Mouse (Mus musculus) heart, postnatal 4 days (tissue): ENCODE data around the gene Ccdc71. TPM values are rescaled to one million over a fixed set of nuclear protein-coding genes. Genes with fewer than 3 reads are reported as not detected.
A peak's percentile ranks its signal among the peaks of the same experiment; 100 is the strongest.

Source experiments
- DNase-seq: peaks from one replicate; pipeline ENCODE4 v3.0.0; 2021
- total RNA-seq, 2 experiments: library from RNA; stranded (reverse); gene quantifications; 2 replicates each; pipeline ENCODE4 v1.2.3; 2021

The Ccdc71 gene
- total RNA-seq, 2 experiments from 2014 or later = 27.0 to 28.4 TPM

DNA sequence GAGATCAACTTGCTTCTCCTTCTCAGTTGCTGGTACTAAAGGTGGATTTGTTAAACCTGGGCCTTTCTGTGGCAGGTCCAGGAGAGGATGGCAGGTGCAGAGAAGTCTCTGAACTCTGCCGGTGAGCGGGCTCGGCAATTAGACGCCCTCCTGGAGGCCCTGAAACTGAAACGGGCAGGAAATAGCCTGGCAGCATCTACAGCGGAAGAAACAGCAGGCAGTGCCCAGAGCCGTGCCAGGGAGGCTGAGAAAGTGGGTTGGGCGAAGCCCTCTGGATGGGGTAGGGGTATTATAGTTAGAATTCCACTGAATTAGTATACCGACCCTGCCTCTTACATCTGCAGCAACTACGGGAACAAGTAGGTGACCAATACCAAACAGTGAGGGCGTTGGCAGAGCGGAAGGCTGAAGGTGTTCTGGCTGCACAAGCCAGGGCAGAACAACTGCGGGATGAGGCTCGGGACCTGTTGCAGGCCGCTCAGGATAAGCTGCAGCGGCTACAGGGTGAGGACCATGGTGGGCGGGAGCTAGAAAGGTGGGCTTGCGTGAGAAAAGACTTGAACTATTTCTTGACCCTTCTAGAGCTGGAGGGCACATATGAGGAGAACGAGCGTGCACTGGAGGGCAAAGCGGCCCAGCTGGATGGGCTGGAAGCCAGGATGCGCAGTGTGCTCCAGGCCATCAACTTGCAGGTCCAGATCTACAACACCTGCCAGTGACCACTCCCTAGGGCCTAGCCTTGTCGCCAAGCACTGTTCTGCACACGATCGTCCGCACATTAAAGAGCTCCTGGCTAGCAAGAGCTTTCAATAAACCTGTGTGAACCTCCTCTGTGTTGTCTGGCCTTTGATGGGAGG lies 29.6 kb downstream of the Ccdc71 start:
- no peak for DNase-seq

DNA sequence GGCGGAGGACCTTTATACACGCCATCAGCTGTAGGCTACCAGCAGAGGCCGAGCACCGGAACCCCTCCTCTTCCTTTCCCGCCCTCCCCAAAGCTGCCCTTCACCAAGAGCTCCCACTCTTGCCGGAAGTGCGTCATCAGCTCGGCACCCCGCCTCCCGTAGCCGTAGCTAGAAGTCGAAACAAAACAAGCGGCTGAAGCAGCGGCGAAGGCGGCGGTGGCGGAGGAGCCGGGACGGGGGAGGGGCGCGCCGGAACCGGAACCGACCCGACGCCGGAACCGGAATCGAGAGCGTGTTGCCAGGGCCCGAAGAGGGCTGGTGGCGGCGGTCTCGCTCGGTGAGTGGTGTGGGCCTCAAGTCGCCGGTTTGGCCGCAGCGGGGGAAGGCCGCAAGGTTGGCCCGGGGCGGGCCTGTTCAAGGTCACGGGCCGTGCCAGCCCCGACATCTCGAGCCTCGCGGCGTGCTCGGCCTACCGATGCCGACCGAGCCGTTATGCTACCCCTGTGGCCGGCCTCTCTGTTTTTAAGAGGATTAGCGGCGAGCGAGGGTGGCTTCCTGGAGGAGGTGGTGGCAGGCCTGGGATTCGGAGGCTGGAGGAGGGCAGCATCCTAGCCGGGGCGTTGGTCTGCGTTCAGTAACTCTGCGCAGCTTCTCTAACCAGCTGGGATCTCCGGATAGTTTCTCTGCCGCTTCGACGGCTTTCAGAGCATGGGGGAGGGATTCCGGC lies 30.4 kb downstream of the Ccdc71 start, which contains the start of gene Usp19:
Gene Usp19, plus strand, starts transcription at position 44 of the 727 bp plus-strand sequence.
- DNase-seq = peak; percentile 96

DNA sequence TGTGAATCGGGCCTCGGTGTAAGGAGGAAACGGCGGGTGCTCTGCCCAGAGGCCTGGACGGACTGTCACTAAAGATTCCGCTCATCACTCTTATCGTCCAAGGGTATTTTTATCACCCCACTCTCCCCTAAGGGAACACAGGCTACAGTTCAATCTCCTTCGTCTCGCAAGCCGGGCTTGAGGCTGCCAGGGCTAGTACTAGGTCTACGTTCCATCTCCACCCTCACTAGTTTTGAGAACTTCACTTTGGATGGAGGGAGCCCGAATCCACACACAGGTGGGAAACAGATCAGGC lies 30.9 kb downstream of the Ccdc71 start:
- DNase-seq = no peak

DNA sequence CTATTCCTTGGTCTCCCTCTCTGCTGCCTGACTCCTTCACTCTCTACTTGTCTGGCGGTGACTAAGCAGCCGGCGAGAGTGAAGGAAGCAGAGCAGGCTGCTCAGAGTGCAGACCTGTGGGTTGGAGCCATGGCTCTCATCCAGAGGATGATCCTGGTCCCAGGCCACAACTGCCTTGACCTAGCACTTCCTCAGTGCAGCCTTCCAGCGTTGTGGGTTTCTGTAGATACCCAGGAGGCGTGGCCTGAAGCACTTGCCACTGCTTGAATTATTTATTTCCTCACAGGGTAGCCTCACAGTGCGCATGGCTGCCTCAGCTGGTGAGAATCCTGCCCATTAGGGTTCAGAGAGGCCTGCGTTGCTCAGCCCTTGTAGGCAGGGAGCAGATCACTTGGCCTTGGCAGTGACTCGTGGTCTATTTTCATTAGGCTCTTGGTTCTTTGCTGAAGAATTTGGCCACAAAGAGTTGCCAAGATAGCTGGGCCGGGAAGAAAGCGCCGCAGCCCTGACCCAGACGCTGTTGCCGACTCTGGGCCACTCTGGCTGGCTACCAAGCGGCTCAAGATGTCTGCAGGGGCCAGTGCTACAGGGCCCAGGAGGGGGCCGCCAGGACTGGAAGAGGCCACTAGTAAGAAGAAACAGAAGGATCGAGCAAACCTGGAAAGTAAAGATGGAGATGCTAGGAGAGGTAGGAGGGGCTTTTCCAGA lies 31.9 kb downstream of the Ccdc71 start:
- DNase-seq = no peak

DNA sequence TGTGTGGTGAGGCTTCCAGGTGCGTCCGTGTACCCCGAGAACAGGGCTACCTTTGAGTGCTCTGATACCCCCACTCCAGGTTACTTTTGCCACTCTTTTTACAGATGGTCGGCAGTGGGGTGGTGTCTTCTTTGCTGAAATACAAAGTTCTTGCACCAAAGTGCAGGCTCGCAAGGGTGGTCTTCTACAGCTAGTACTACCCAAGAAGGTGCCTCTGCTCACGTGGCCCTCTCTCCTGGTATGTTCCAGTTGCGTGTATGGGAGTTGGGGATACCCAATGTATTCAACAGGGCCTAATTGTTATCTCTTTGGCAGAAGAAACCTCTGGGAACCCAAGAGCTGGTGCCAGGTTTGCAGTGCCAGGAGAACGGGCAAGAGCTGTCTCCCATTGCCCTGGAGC lies 32.9 kb downstream of the Ccdc71 start:
- DNase-seq = no peak

GRCm38 (mm10) chr9:108494146-108494825 lies 34.0 kb downstream of the Ccdc71 start:
- no peak for DNase-seq

DNA sequence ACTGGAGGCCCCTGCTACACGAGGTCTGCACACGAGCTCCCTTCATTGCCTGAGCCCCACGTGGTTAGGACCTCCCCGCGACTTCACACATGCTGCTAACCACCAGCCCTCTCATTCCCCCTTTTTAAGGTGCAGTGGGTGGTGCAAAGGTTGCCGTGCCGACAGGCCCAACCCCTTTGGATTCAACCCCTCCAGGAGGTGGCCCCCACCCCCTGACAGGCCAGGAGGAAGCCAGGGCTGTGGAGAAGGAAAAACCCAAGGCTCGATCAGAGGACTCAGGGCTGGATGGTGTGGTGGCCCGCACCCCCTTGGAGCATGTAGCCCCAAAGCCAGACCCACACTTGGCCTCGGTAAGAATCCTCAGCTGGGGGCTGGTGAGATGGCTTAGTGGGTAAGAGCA lies 34.6 kb downstream of the Ccdc71 start:
- no peak for DNase-seq

DNA sequence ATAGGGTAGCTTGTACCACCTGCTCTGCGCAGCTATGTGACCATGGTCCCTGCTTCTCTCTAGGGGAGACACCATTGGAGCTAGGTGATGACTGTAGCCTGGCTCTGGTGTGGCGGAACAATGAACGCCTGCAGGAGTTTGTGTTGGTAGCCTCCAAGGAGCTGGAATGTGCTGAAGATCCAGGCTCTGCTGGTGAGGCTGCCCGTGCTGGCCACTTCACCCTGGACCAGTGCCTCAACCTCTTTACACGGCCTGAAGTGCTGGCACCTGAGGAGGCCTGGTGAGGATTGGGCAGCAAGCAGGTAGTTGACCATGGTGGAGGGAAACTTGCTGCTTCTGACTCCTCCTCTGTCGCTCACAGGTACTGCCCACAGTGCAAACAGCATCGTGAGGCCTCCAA lies 38.9 kb downstream of the Ccdc71 start:
- DNase-seq = no peak

GRCm38 (mm10) chr9:108499943-108500342 lies 39.6 kb downstream of the Ccdc71 start:
- no peak for DNase-seq

DNA sequence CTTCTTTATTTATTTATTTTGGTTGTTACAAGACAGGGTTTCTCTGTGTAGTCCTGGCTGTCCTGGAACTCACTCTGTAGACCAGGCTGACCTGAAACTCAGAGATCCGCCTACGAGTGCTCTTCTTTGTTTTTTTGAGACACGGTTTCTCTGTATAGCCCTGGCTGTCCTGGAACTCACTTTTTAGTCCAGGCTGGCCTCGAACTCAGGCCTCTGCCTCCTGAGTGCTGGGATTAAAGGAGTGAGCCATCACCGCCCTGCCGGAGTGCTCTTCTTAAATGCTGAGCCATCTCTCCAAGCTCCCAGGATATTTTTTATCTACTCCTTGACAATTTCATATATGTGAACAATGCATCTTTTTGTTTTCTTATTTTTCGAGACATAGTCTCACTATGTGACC lies 46.6 kb downstream of the Ccdc71 start:
- no peak for DNase-seq

DNA sequence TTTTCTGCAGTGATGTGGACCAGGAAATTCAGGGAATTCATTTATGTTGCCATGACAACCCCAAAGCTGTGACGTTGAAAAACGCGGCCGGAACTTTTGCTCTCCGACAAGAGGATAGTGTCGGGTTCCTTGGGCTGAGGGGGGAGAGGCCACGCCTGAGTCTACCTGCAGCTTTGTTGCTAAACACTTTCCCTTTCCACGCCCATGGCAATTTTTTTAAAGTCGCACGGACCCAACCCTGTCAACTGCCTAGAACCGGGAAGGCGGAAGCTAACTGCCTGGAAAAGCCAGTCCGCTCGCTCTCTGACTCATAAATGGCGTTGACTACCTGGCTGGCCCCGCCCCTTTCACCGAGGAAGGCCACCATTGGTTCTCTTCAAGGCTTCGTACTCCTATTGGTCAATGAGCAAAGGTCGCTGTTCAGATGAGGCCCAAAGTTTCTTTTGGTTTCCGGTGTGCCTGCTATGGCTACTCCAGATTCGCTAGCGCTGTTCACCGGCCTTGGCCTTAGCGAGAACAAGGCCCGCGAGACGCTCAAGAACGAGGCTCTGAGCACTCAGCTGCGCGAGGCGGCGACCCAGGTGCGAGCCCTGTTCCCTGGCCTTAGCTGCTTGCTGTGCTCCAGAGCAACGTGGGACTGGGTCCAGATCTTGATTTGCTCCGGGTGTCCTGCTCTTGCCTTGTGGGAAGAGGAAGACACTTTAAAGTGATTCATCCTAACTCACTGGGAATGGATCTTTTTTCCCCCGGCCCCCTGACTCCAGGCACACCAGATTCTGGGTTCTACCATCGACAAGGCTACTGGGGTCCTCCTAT lies 47.5 kb downstream of the Ccdc71 start, which contains the start of gene Qars:
Gene Qars, plus strand, starts transcription at position 88 of the 816 bp plus-strand sequence.
- peak; percentile 94 for DNase-seq

DNA sequence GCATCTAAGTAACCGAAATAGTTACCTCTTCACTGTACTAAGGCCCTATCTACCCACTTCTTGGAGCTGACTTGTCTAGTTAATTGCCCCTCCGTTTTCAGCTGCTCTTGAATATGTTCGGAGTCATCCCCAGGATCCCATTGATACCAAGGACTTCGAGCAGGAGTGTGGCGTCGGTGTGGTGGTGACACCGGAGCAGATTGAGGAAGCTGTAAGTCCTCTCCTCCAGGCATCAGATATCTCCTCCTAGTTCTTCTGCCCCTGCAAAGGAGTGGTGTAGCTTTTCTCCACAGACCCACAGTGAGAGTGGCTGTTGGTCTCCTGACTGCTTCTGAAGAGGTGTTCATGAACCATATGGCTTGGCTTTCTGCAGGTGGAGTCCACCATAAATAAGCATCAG lies 48.4 kb downstream of the Ccdc71 start:
- DNase-seq = no peak

Other genes starting within 250 kb of the Ccdc71 start
- 100 to 1,000 TPM; 307 to 326 TPM for gene Dag1, start 196.6 kb upstream of the Ccdc71 start, total RNA-seq
- gene Nicn1, start 170.1 kb upstream of the Ccdc71 start, total RNA-seq = 10 to 100 TPM; 19.3 to 21.2 TPM
- 1 to 10 TPM; 3.6 to 6.0 TPM for gene Amt, start 163.7 kb upstream of the Ccdc71 start, total RNA-seq
- 100 to 1,000 TPM; 341 to 348 TPM for gene Rhoa, start 154.4 kb upstream of the Ccdc71 start, total RNA-seq
- gene Tcta, start 154.4 kb upstream of the Ccdc71 start, total RNA-seq = 10 to 100 TPM; 15.9 to 19.1 TPM
- gene Gpx1, start 121.6 kb upstream of the Ccdc71 start, total RNA-seq = 100 to 1,000 TPM; 159 to 185 TPM
- 100 to 1,000 TPM; 105 to 108 TPM for gene Usp4, start 112.7 kb upstream of the Ccdc71 start, total RNA-seq
- gene 1700102P08Rik, start 67.7 kb upstream of the Ccdc71 start, total RNA-seq = 1 to 10 TPM in 1 of 2 experiments, under 1 TPM in 1; 0.64 to 1.1 TPM
- under 1 TPM; 0.10 to 0.11 TPM for gene Ccdc36, start 32.0 kb upstream of the Ccdc71 start, total RNA-seq
- not detected for gene BC048562, start 24.0 kb upstream of the Ccdc71 start, total RNA-seq
- 10 to 100 TPM; 43.9 to 45.6 TPM for gene Klhdc8b, start 1.1 kb downstream of the Ccdc71 start, total RNA-seq
- gene Lamb2, start 19.2 kb downstream of the Ccdc71 start, total RNA-seq = 100 to 1,000 TPM; 217 to 229 TPM
- gene Usp19, start 30.1 kb downstream of the Ccdc71 start, total RNA-seq = 100 to 1,000 TPM; 108 to 109 TPM
- 10 to 100 TPM; 75.7 to 83.6 TPM for gene Qars, start 47.2 kb downstream of the Ccdc71 start, total RNA-seq
- 10 to 100 TPM; 93.5 to 94.0 TPM for gene Qrich1, start 56.3 kb downstream of the Ccdc71 start, total RNA-seq
- gene Impdh2, start 99.8 kb downstream of the Ccdc71 start, total RNA-seq = 10 to 100 TPM; 77.5 to 79.6 TPM
- 10 to 100 TPM; 57.0 to 64.2 TPM for gene Ndufaf3, start 106.9 kb downstream of the Ccdc71 start, total RNA-seq
- 10 to 100 TPM; 20.6 to 21.6 TPM for gene Dalrd3, start 109.4 kb downstream of the Ccdc71 start, total RNA-seq
- 10 to 100 TPM; 36.6 to 40.0 TPM for gene Wdr6, start 118.2 kb downstream of the Ccdc71 start, total RNA-seq
- 10 to 100 TPM; 13.2 to 13.4 TPM for gene P4htm, start 137.1 kb downstream of the Ccdc71 start, total RNA-seq
- 10 to 100 TPM; 60.7 to 76.7 TPM for gene Arih2, start 188.9 kb downstream of the Ccdc71 start, total RNA-seq
- 100 to 1,000 TPM; 206 to 213 TPM for gene Slc25a20, start 201.6 kb downstream of the Ccdc71 start, total RNA-seq
- gene Prkar2a, start 228.8 kb downstream of the Ccdc71 start, total RNA-seq = 10 to 100 TPM; 74.0 to 79.7 TPM